Mouse (Mus musculus): ENCODE results near the gene Cnga3. TPM values are rescaled to one million over a fixed set of nuclear protein-coding genes. Genes with fewer than 3 reads are reported as not detected.

Cnga3 gene
- polyA plus RNA-seq, 1 experiment from 2014 or later = 0.08 TPM

DNA sequence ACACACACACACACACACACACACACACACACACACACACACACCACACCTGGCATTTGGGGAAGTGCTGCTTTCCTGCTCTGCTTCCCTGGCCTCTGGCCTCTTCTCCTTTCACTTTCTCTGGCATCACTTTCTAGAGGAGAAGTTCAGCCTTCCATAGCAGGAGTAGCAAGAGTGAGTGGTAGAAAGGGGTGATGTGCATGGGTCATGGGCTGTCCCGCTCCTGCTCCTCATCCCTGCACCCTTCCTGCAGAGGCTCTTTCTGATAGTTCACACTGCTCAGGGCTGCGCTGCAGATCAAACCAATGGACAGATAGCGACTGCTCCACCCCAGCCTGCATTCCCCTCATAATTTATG, 94.5 kb downstream of the Cnga3 start:
- Histone ChIP-seq H3K4me2 (ENCODE audit: low read length) (no peak overlapping the region), H3K27ac (ENCODE audit: low read depth, low read length) (no peak overlapping the region), H3K4me1 (ENCODE audit: control insufficient read depth, insufficient read depth, low read length) (no peaks in the 10 kb centered on the region), H3K4me3 (ENCODE audit: low read depth, low read length) (no peak overlapping the region), H3K9me3 (replicated peaks; ENCODE audit: control insufficient read depth, low read length) (no peaks in the 10 kb centered on the region), H3K36me3 (ENCODE audit: control insufficient read depth, insufficient read depth, low read length) (no peaks in the 10 kb centered on the region), H3K9ac (ENCODE audit: low read length) (no peak overlapping the region), H3K27me3 (replicated peaks; ENCODE audit: control insufficient read depth, insufficient read depth, low read length) (no peaks in the 10 kb centered on the region)
- ATAC-seq = no peak
- 90% methylated on average over 3 of the region's 3 CpGs for WGBS
- DNase-seq (ENCODE audit: low spot score) = no peak

DNA sequence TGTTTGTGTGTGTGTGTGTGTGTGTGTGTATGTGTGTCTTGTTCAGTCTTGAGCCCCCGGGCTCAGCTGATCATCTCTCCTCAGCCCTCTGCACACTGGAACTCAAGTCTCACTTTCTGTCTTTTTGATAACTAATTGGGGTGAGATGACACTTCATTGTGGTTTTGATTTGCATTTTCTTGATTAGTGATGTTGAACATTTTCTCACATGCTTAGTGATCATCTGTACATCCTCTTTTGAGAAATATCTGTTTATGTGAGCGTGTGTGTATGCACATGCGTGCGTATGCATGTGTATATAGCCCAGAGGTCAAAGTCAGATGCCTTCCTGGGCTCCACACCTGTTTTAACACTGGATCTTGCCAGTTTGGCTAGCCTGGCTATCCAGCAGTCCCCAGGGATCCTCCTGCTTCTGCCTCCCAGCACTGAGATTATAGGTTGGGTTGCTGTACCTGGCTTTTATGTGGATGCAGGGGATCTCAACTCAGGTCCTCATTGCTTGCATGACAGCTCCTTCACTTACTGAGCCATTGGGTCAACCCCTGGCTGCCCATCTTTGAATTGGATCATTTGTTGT, 95.8 kb downstream of the Cnga3 start:
- no peak for ATAC-seq
- H3K36me3 ChIP-seq (ENCODE audit: control insufficient read depth, insufficient read depth, low read length) = no peaks in the 10 kb centered on the region
- no peak overlapping the region for H3K4me3 ChIP-seq (ENCODE audit: low read depth, low read length)
- WGBS = 91% methylated on average over 4 of the region's 4 CpGs
- H3K4me1 ChIP-seq (ENCODE audit: control insufficient read depth, insufficient read depth, low read length) = no peaks in the 10 kb centered on the region
- no peaks in the 10 kb centered on the region for H3K9me3 ChIP-seq (replicated peaks; ENCODE audit: control insufficient read depth, low read length)
- DNase-seq (ENCODE audit: low spot score) = no peak
- no peak overlapping the region for H3K27ac ChIP-seq (ENCODE audit: low read depth, low read length)
- no peaks in the 10 kb centered on the region for H3K27me3 ChIP-seq (replicated peaks; ENCODE audit: control insufficient read depth, insufficient read depth, low read length)
- H3K4me2 ChIP-seq (ENCODE audit: low read length) = no peak overlapping the region
- no peak overlapping the region for H3K9ac ChIP-seq (ENCODE audit: low read length)

Other genes with a start within 250 kb of the Cnga3 start
- 0.90 and 1.1 TPM in 2 replicates for gene Vwa3b, start 187.8 kb upstream of the Cnga3 start, polyA plus RNA-seq (2014; fragmentation: Nextera tagmentation; extraction: Ambion mirVana)
- 39.6 and 48.2 TPM in 2 replicates for gene Inpp4a, start 85.4 kb downstream of the Cnga3 start, polyA plus RNA-seq (2014; fragmentation: Nextera tagmentation; extraction: Ambion mirVana)
- gene Coa5, start 215.7 kb downstream of the Cnga3 start, polyA plus RNA-seq (2014; fragmentation: Nextera tagmentation; extraction: Ambion mirVana) = 53.1 and 57.9 TPM in 2 replicates
- gene Unc50, start 215.7 kb downstream of the Cnga3 start, polyA plus RNA-seq (2014; fragmentation: Nextera tagmentation; extraction: Ambion mirVana) = 139 and 146 TPM in 2 replicates